Mouse (Mus musculus): Measurements from ENCODE around the gene Spag7. TPM values are rescaled to one million over a fixed set of nuclear protein-coding genes. Genes with fewer than 3 reads are reported as not detected.

The Spag7 gene
- polyA plus RNA-seq, 1 experiment, result 195 TPM

DNA sequence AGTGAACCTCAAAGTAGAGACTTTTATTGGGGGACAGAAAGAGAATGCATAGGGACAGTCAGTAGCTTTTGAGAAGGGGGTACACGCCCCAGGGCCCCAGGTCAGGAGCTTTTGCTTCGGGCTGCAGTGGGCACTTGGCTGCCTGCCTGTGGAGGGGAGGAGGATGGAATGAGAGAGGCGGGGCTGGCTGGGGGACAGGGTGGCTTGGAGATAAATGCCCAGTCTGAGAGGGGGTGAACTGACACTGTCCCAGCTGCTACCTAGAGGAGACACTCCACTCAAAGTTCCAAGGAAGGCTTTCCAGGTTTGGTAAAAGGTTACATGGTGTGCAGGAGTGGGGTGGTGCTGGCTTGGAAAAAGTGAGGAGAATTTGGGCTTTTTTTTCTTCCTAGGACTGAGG is 12.3 kb downstream of the Spag7 start, which contains the start of gene Eno3:
TSS of gene Eno3 (plus strand) at position 239 of the 400 bp plus-strand sequence.
- H3K27me3 ChIP-seq (ENCODE audit: control insufficient read depth, insufficient read depth, low read length, poor library complexity, severe bottlenecking), result no peaks in the 10 kb centered on the region
- peaks cover 12% of the 10 kb centered on the region for H3K36me3 ChIP-seq (ENCODE audit: control insufficient read depth, insufficient read depth, low read length, poor library complexity, severe bottlenecking)
- peak within 1 kb of the TSS; percentile 97 for H3K27ac ChIP-seq (ENCODE audit: insufficient read depth, low read length)
- TF ChIP-seq CTCF (IDR thresholded peaks at IDR 0.05; ENCODE audit: low read depth, low read length) (no peak), EP300 (IDR thresholded peaks at IDR 0.05; ENCODE audit: insufficient read depth, low read depth, low read length) (no peak), POLR2A (IDR thresholded peaks at IDR 0.05; ENCODE audit: insufficient read depth, low read length) (no peak)
- H3K4me3 ChIP-seq (ENCODE audit: low read depth, low read length), result peak within 1 kb of the TSS; percentile 92
- H3K4me1 ChIP-seq (ENCODE audit: control insufficient read depth, insufficient read depth, low read length), result no peaks in the 10 kb centered on the region
- no peaks in the 10 kb centered on the region for H3K9me3 ChIP-seq (replicated peaks; ENCODE audit: control insufficient read depth, insufficient read depth, low read length, poor library complexity, severe bottlenecking)
- H3K9ac ChIP-seq (ENCODE audit: low read depth, poor library complexity, severe bottlenecking), result peak within 1 kb of the TSS; percentile 100

- TF ChIP-seq POLR2A (IDR thresholded peaks at IDR 0.05; ENCODE audit: insufficient read depth, low read length), result no peak
- TF ChIP-seq EP300 (IDR thresholded peaks at IDR 0.05; ENCODE audit: insufficient read depth, low read depth, low read length), result no peak; the same call in 1 of the 2 replicates
- TF ChIP-seq CTCF (IDR thresholded peaks at IDR 0.05; ENCODE audit: low read depth, low read length), result no peak
- Histone ChIP-seq H3K9ac (ENCODE audit: low read depth, poor library complexity, severe bottlenecking) (peak overlapping the region; percentile 100), H3K9me3 (replicated peaks; ENCODE audit: control insufficient read depth, insufficient read depth, low read length, poor library complexity, severe bottlenecking) (no peaks in the 10 kb centered on the region), H3K4me1 (ENCODE audit: control insufficient read depth, insufficient read depth, low read length) (no peaks in the 10 kb centered on the region), H3K27me3 (ENCODE audit: control insufficient read depth, insufficient read depth, low read length, poor library complexity, severe bottlenecking) (no peaks in the 10 kb centered on the region), H3K27ac (ENCODE audit: insufficient read depth, low read length) (peak overlapping the region; percentile 97), H3K4me3 (ENCODE audit: low read depth, low read length) (peak overlapping the region; percentile 92), H3K36me3 (ENCODE audit: control insufficient read depth, insufficient read depth, low read length, poor library complexity, severe bottlenecking) (peaks cover 15% of the 10 kb centered on the region)
These were observed 12.7 kb downstream of the Spag7 start for GRCm38 (mm10) chr11:70656456-70656927.

DNA sequence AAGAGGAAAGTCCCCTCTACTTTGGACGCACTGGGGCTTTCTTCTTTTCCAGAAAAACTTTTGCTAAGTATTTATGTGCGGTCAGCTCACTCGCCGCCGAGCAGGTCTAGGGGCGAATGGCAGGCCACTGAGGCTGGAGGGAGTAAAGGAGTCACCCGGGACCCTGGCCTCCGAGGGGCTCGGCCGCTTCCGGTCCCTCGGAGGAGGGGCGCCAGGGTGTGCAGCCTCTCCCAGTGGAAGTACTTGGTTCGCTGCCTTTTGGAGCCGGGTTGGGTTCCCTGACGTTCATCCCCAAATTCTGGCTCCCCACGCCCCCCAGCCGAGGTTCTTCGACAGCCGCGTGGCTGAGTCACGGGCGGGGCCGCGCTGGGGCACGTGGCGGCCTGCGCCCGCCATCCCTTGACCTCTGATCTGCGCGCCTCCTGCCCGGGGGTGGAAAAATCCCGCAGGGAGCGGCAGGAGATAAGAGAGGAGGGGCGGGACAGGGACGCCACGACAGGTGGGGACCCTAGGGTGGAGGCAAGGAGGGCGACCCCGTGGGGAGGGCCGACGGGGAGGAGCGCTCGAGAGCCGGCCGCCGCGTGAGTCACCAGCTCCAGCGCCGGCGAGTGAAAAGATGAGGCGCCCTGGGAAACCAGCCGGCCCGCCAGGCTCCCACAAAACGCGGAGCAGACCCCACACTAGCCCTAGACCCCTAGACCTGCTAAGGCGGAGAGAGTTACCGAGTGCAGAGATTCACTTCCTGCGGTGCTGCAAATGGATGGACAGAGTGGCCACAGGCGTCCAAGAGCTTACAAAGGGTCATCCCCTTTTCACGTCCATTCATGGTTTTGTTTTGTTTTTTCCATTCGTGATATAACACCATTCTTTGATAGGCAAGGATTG is 13.4 kb downstream of the Spag7 start:
- Histone ChIP-seq H3K4me1 (ENCODE audit: control insufficient read depth, insufficient read depth, low read length) (no peaks in the 10 kb centered on the region), H3K9ac (ENCODE audit: low read depth, poor library complexity, severe bottlenecking) (peak overlapping the region; percentile 100), H3K9me3 (replicated peaks; ENCODE audit: control insufficient read depth, insufficient read depth, low read length, poor library complexity, severe bottlenecking) (no peaks in the 10 kb centered on the region), H3K27me3 (ENCODE audit: control insufficient read depth, insufficient read depth, low read length, poor library complexity, severe bottlenecking) (no peaks in the 10 kb centered on the region), H3K4me3 (ENCODE audit: low read depth, low read length) (peak overlapping the region; percentile 92), H3K36me3 (ENCODE audit: control insufficient read depth, insufficient read depth, low read length, poor library complexity, severe bottlenecking) (peaks cover 22% of the 10 kb centered on the region), H3K27ac (ENCODE audit: insufficient read depth, low read length) (peak overlapping the region; percentile 97)
- TF ChIP-seq CTCF (IDR thresholded peaks at IDR 0.05; ENCODE audit: low read depth, low read length), result no peak
- TF ChIP-seq EP300 (IDR thresholded peaks at IDR 0.05; ENCODE audit: insufficient read depth, low read depth, low read length), result no peak
- no peak for TF ChIP-seq POLR2A (IDR thresholded peaks at IDR 0.05; ENCODE audit: insufficient read depth, low read length)

GRCm38 (mm10) chr11:70654923-70655570 is 14.2 kb downstream of the Spag7 start:
- H3K9ac ChIP-seq (ENCODE audit: low read depth, poor library complexity, severe bottlenecking), result peak overlapping the region; percentile 100
- no peaks in the 10 kb centered on the region for H3K27me3 ChIP-seq (ENCODE audit: control insufficient read depth, insufficient read depth, low read length, poor library complexity, severe bottlenecking)
- H3K4me1 ChIP-seq (ENCODE audit: control insufficient read depth, insufficient read depth, low read length), result no peaks in the 10 kb centered on the region
- peaks cover 30% of the 10 kb centered on the region for H3K36me3 ChIP-seq (ENCODE audit: control insufficient read depth, insufficient read depth, low read length, poor library complexity, severe bottlenecking)
- H3K27ac ChIP-seq (ENCODE audit: insufficient read depth, low read length), result peak overlapping the region; percentile 97
- no peak for TF ChIP-seq EP300 (IDR thresholded peaks at IDR 0.05; ENCODE audit: insufficient read depth, low read depth, low read length)
- no peak for TF ChIP-seq POLR2A (IDR thresholded peaks at IDR 0.05; ENCODE audit: insufficient read depth, low read length)
- no peaks in the 10 kb centered on the region for H3K9me3 ChIP-seq (replicated peaks; ENCODE audit: control insufficient read depth, insufficient read depth, low read length, poor library complexity, severe bottlenecking)
- H3K4me3 ChIP-seq (ENCODE audit: low read depth, low read length), result peak overlapping the region; percentile 92

DNA sequence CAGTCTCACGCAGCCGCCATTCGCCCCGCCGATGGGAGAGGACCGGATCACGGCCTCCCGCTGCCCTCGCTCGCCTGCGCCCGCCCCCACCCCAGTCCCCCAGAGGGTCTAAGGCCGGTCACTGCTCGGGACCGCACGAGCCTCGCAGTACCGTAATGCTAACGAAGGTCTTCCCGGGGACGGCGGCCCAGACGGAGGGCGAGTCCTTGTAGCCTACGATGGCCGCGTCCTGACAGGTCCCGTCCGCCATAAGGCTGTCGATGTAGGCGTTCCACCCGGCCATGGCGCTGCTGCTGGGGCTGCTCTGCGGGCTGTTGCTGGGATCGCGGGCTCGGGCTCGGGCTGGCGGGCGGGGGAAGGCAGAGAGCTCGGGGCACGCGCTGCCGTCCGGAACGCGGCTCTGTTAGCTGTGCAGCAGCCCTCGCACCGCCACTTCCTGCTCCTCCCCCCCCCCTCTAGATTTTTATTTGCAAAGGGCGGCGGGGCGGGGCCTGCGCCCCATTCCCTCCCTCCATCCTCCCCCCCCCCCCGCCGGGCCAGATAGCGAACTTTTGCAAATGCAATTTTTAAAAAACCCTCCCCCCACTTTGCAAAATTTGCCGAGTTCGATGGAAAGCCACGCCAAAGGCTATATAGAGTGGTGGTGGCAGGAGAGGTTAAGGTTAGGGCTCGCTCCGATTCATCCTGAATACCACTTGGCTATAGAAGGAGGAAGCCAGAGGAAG is 14.9 kb downstream of the Spag7 start, which contains the start of gene Pfn1:
TSS of gene Pfn1 (minus strand) at position 447 of the 725 bp plus-strand sequence.
- Histone ChIP-seq H3K4me1 (ENCODE audit: control insufficient read depth, insufficient read depth, low read length) (no peaks in the 10 kb centered on the region), H3K27ac (ENCODE audit: insufficient read depth, low read length) (peak within 1 kb of the TSS; percentile 97), H3K27me3 (ENCODE audit: control insufficient read depth, insufficient read depth, low read length, poor library complexity, severe bottlenecking) (no peaks in the 10 kb centered on the region), H3K4me3 (ENCODE audit: low read depth, low read length) (peak within 1 kb of the TSS; percentile 100), H3K9ac (ENCODE audit: low read depth, poor library complexity, severe bottlenecking) (peak within 1 kb of the TSS; percentile 100), H3K36me3 (ENCODE audit: control insufficient read depth, insufficient read depth, low read length, poor library complexity, severe bottlenecking) (peaks cover 36% of the 10 kb centered on the region), H3K9me3 (replicated peaks; ENCODE audit: control insufficient read depth, insufficient read depth, low read length, poor library complexity, severe bottlenecking) (no peaks in the 10 kb centered on the region)
- TF ChIP-seq POLR2A (IDR thresholded peaks at IDR 0.05; ENCODE audit: insufficient read depth, low read length) (peak; percentile 40), EP300 (IDR thresholded peaks at IDR 0.05; ENCODE audit: insufficient read depth, low read depth, low read length) (no peak)
